Mouse (Mus musculus): Measurements from ENCODE around the gene Homer2. TPM values are rescaled to one million over a fixed set of nuclear protein-coding genes. Genes with fewer than 3 reads are reported as not detected.

Gene Homer2
- polyA plus RNA-seq, 1 experiment from 2014 or later: 8.6 TPM

DNA sequence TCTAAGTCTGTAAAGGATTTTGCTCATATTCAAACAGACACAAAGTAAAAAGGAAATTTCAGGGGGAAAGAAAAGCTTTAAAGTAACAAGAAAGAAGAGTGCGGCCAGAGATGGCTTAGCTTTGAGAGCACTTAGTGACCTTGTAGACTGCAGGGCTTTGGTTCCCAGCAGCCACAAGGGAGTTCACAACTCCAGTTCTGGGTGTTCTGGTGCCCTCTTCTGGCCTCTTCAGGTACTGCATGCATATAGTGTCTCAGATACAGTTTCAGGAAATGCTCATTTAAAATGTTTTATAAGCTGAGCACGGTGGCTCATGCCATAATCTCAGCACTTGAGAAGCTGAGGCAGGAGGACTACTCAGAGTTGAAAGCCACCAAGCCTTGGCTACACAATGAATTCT is 80.9 kb downstream of the Homer2 start:
- no peaks in the 10 kb centered on the region for H3K36me3 ChIP-seq (replicated peaks; ENCODE audit: insufficient read depth, low read length)

DNA sequence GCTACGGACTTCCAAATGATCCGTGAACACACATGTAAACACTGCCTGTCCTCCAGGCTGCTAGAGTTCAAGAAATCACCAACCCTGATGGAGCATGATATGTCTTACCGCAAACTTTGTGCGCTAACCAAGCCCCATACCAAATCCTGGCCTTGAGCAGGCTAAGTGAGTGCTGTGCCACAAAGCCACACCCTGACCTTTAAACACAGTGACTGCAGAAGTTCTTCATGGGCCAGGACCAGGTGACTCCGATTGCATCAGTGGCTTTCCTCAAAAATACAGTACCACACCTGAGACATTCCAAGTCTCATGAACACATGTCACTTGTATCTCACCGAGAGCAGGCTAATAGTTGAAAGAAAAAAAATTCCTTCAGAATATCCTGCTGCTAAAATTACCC is 83.6 kb downstream of the Homer2 start:
- Histone ChIP-seq H3K27ac (ENCODE audit: low read depth) (no peak overlapping the region), H3K9ac (replicated peaks) (no peak overlapping the region), H3K4me2 (ENCODE audit: low read depth, low read length) (no peak overlapping the region), H3K36me3 (replicated peaks; ENCODE audit: insufficient read depth, low read length) (no peaks in the 10 kb centered on the region), H3K4me1 (ENCODE audit: insufficient read depth) (no peaks in the 10 kb centered on the region), H3K4me3 (ENCODE audit: low read depth, low read length) (no peak overlapping the region), H3K9me3 (ENCODE audit: low read length) (peaks cover 5% of the 10 kb centered on the region; the same call in 1 of the 2 replicates), H3K27me3 (ENCODE audit: insufficient read depth, low read length) (no peaks in the 10 kb centered on the region)
- ATAC-seq (no peak), DNase-seq (no peak)
- WGBS (ENCODE audit: insufficient replicate concordance): 81% methylated on average over 6 of the region's 6 CpGs
- no peak for TF ChIP-seq CTCF (IDR thresholded peaks at IDR 0.05; ENCODE audit: low read depth)
- no peak for TF ChIP-seq EP300 (IDR thresholded peaks at IDR 0.05; ENCODE audit: low read depth)

More for the DNA sequence above, 80.9 kb downstream of the Homer2 start:
- Histone ChIP-seq H3K27me3 (ENCODE audit: insufficient read depth, low read length) (no peaks in the 10 kb centered on the region), H3K27ac (ENCODE audit: low read depth) (no peak overlapping the region), H3K9me3 (ENCODE audit: low read length) (peaks cover 5% of the 10 kb centered on the region; the same call in 1 of the 2 replicates), H3K4me3 (ENCODE audit: low read depth, low read length) (no peak overlapping the region), H3K4me1 (ENCODE audit: insufficient read depth) (no peaks in the 10 kb centered on the region), H3K9ac (replicated peaks) (no peak overlapping the region), H3K4me2 (ENCODE audit: low read depth, low read length) (no peak overlapping the region)
- peak; percentile 78 for TF ChIP-seq CTCF (IDR thresholded peaks at IDR 0.05; ENCODE audit: low read depth)
- no peak for TF ChIP-seq EP300 (IDR thresholded peaks at IDR 0.05; ENCODE audit: low read depth)
- DNase-seq: peak; percentile 39
- 73% methylated on average over 2 of the region's 2 CpGs for WGBS (ENCODE audit: insufficient replicate concordance)
- no peak for ATAC-seq

DNA sequence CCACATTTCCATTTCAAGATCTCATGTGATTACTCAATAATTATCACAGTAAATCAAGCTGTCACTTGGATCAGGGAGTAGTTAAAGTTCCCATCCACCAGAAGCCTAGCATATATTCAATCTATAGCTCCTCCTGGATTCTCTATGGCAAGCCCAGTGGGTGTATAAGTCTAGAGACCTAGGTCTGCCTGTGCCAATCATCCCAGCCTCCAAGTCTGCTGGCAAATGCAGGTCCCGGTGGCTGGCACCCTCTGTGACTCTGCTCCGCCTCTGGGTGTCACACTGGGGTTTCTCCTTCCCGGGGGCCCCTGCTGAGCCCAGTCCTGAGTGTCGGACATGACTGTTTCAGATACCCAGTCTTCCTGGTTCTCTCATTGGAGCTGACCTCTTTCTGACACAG is 84.5 kb downstream of the Homer2 start:
- Histone ChIP-seq H3K4me2 (ENCODE audit: low read depth, low read length) (no peak overlapping the region), H3K9ac (replicated peaks) (no peak overlapping the region), H3K4me3 (ENCODE audit: low read depth, low read length) (no peak overlapping the region), H3K27me3 (ENCODE audit: insufficient read depth, low read length) (no peaks in the 10 kb centered on the region), H3K36me3 (replicated peaks; ENCODE audit: insufficient read depth, low read length) (no peaks in the 10 kb centered on the region), H3K27ac (ENCODE audit: low read depth) (no peak overlapping the region), H3K4me1 (ENCODE audit: insufficient read depth) (no peaks in the 10 kb centered on the region), H3K9me3 (ENCODE audit: low read length) (peaks cover 5% of the 10 kb centered on the region; the same call in 1 of the 2 replicates)
- no peak for TF ChIP-seq CTCF (IDR thresholded peaks at IDR 0.05; ENCODE audit: low read depth)
- TF ChIP-seq EP300 (IDR thresholded peaks at IDR 0.05; ENCODE audit: low read depth): no peak
- no peak for DNase-seq
- ATAC-seq: no peak
- WGBS (ENCODE audit: insufficient replicate concordance): 61% methylated on average over 4 of the region's 4 CpGs

DNA sequence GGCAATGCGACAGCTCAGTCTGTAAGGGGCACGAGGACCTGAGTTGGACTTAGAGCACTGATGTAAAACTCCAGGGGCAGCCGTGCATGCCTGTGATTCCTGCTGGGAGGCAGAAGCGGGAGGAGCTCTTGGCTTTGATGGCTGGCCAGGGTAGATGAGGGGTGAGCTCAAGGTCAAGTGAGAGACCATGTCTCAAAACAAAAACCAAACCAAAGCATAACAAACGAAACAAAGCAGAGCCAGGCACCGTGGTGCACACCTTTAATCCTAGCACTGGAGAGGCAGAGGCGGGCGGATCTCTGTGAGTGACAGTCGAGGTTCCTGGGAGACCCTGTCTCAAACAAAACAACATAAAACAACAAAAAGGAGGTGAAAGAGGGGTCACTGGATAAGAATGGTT is 92.3 kb downstream of the Homer2 start:
- DNase-seq (no peak), ATAC-seq (no peak)
- no peaks in the 10 kb centered on the region for H3K4me1 ChIP-seq (ENCODE audit: insufficient read depth)
- TF ChIP-seq EP300 (IDR thresholded peaks at IDR 0.05; ENCODE audit: low read depth): no peak
- no peak for TF ChIP-seq CTCF (IDR thresholded peaks at IDR 0.05; ENCODE audit: low read depth)
- no peak overlapping the region for H3K4me2 ChIP-seq (ENCODE audit: low read depth, low read length)
- no peak overlapping the region for H3K9ac ChIP-seq (replicated peaks)
- no peak overlapping the region for H3K4me3 ChIP-seq (ENCODE audit: low read depth, low read length)
- WGBS (ENCODE audit: insufficient replicate concordance): 63% methylated on average over 8 of the region's 9 CpGs
- no peaks in the 10 kb centered on the region for H3K36me3 ChIP-seq (replicated peaks; ENCODE audit: insufficient read depth, low read length)
- no peaks in the 10 kb centered on the region for H3K9me3 ChIP-seq (ENCODE audit: low read length)
- no peaks in the 10 kb centered on the region for H3K27me3 ChIP-seq (ENCODE audit: insufficient read depth, low read length)
- H3K27ac ChIP-seq (ENCODE audit: low read depth): no peak overlapping the region

DNA sequence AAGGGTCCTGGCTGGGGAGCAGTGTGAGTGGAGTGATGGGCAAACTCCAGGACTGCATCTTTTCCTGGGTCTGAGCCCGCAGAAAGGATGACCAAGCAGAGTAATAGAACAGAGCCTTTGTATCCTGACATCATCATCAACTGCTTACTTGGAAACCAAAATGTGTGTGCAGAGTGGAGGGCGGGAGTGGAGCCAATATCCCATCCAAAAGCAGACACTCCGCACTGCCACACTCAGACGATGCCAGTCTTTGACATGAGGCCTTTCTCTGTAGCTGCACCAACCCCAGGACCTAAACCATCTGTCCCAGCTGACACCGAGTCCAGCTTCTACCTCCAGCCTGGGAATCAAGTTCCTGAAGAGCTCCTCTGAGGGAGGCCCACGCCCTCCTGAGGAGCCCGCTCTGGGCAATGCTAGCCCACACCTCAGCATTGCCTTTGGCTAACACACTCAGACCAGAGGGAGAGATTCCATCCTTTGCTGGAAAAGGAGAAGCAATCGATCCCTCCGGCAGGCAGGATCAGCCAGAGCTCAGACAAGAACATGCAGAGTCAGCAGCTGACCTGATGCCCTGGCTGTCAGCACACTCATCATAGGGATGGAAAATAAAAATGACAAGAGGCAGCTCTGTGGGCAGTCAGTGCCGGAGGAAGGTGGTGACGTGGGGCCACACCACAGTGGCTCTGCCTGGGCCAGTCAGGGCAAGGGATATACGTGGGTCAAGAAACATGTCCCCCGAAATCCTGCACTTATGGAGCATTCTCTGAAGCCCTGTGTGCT is 94.3 kb downstream of the Homer2 start:
- Histone ChIP-seq H3K27ac (ENCODE audit: low read depth) (no peak overlapping the region), H3K4me1 (ENCODE audit: insufficient read depth) (no peaks in the 10 kb centered on the region), H3K36me3 (replicated peaks; ENCODE audit: insufficient read depth, low read length) (no peaks in the 10 kb centered on the region), H3K9ac (replicated peaks) (no peak overlapping the region), H3K4me3 (ENCODE audit: low read depth, low read length) (no peak overlapping the region), H3K27me3 (ENCODE audit: insufficient read depth, low read length) (no peaks in the 10 kb centered on the region), H3K4me2 (ENCODE audit: low read depth, low read length) (no peak overlapping the region), H3K9me3 (ENCODE audit: low read length) (no peaks in the 10 kb centered on the region)
- TF ChIP-seq CTCF (IDR thresholded peaks at IDR 0.05; ENCODE audit: low read depth): no peak
- no peak for TF ChIP-seq EP300 (IDR thresholded peaks at IDR 0.05; ENCODE audit: low read depth)
- ATAC-seq (no peak), DNase-seq (no peak)
- WGBS (ENCODE audit: insufficient replicate concordance): 87% methylated on average over 13 of the region's 13 CpGs

DNA sequence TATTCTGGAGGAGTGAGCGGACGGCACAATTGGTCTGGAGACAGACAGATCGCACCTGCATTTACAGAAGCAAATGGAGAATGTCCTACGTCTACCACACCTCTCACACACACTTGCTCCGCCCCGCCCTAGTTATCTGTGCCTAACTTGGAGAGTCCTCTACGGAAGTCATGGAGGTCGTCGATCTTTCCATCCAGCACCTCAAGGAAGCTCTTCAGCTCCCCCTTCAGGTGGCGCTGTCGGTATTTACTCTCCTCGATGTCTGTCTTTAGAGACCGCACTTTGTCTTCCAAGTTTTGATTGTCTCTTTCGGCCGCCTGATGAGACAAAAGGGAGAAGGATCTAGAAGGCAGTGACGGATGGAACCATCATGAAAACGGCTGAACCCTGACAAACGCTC is 97.2 kb downstream of the Homer2 start:
- Histone ChIP-seq H3K27ac (ENCODE audit: low read depth) (no peak overlapping the region), H3K9ac (replicated peaks) (no peak overlapping the region), H3K4me3 (ENCODE audit: low read depth, low read length) (no peak overlapping the region), H3K36me3 (replicated peaks; ENCODE audit: insufficient read depth, low read length) (no peaks in the 10 kb centered on the region), H3K4me1 (ENCODE audit: insufficient read depth) (no peaks in the 10 kb centered on the region), H3K27me3 (ENCODE audit: insufficient read depth, low read length) (no peaks in the 10 kb centered on the region), H3K4me2 (ENCODE audit: low read depth, low read length) (no peak overlapping the region), H3K9me3 (ENCODE audit: low read length) (no peaks in the 10 kb centered on the region)
- DNase-seq (peak; percentile 54), ATAC-seq (peak; percentile 36; the same call in 1 of the 2 replicates)
- TF ChIP-seq EP300 (IDR thresholded peaks at IDR 0.05; ENCODE audit: low read depth) (no peak), CTCF (IDR thresholded peaks at IDR 0.05; ENCODE audit: low read depth) (peak; percentile 62)
- 57% methylated on average over 18 of the region's 18 CpGs for WGBS (ENCODE audit: insufficient replicate concordance)
